Mouse (Mus musculus) adipocyte (in vitro differentiated cells): Measurements from ENCODE around the gene Olfr380.

Experiments used
- DNase-seq: peaks from one replicate; pipeline ENCODE4 v3.0.0-alpha.2; 2016; ENCODE audit warnings: low spot score

Olfr380 gene

DNA sequence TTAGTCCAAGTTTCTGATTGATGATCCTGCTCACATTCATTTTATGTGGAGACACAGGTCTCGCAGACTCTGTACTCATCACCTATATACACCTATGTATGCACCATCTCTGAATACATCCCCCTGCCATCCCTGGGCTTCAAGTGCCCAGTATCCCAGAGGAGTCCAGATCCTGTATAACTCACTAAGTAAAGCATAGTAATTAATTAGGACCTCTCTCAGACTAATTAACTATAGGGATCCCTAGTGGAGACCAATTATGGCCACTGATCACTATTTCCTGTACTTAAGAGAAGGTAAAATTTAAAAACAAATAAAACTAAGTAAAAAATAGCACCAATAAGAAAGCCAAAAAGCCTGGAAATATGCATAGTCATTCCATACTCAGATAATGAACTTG, at the start of gene Olfr380:
TSS of gene Olfr380 (minus strand) at position 101 of the 400 bp plus-strand sequence.
- DNase-seq: no peak

GRCm38 (mm10) chr11:73491503-73491902, 34.2 kb upstream of the Olfr380 start, which contains the start of gene Olfr381:
Gene Olfr381, minus strand, starts transcription at chr11:73491603.
- DNase-seq: no peak

- no peak for DNase-seq
Observed at GRCm38 (mm10) chr11:73428377-73428776, 28.9 kb downstream of the Olfr380 start, which contains the start of gene Olfr378. Gene Olfr378, minus strand, starts transcription at chr11:73428477.
